Mouse (Mus musculus): ENCODE results near the gene Lman1l. TPM values are rescaled to one million over a fixed set of nuclear protein-coding genes. Genes with fewer than 3 reads are reported as not detected.

The Lman1l gene
- polyA plus RNA-seq, 1 experiment from 2014 or later: not detected

- no peak for ATAC-seq (ENCODE audit: low FRiP score, low read depth)
- WGBS: 64% methylated on average over 3 of the region's 3 CpGs
- Histone ChIP-seq H3K4me1 (peaks cover 8% of the 10 kb centered on the region), H3K27ac (no peak overlapping the region), H3K4me3 (no peak overlapping the region), H3K27me3 (replicated peaks) (peaks cover 22% of the 10 kb centered on the region), H3K4me2 (replicated peaks) (no peak overlapping the region), H3K9ac (no peak overlapping the region), H3K36me3 (no peaks in the 10 kb centered on the region), H3K9me3 (no peaks in the 10 kb centered on the region)
These were observed 10.8 kb downstream of the Lman1l start for GRCm38 (mm10) chr9:57609803-57610202.

GRCm38 (mm10) chr9:57606139-57606851, 14.3 kb downstream of the Lman1l start, which contains the start of gene Cplx3:
Cplx3 (minus strand) TSS chr9:57606281.
- Histone ChIP-seq H3K4me3 (no peak within 1 kb of the TSS), H3K27me3 (replicated peaks) (peaks cover 25% of the 10 kb centered on the region), H3K9ac (no peak within 1 kb of the TSS), H3K4me1 (peaks cover 8% of the 10 kb centered on the region), H3K27ac (no peak within 1 kb of the TSS), H3K9me3 (no peaks in the 10 kb centered on the region), H3K36me3 (no peaks in the 10 kb centered on the region), H3K4me2 (replicated peaks) (peak within 1 kb of the TSS; percentile 41)
- 7% methylated on average over 24 of the region's 24 CpGs for WGBS
- peak; percentile 21; the same call in 1 of the 2 replicates for ATAC-seq (ENCODE audit: low FRiP score, low read depth)

GRCm38 (mm10) chr9:57605503-57605902, 15.1 kb downstream of the Lman1l start:
- no peak overlapping the region for H3K4me3 ChIP-seq
- 29% methylated on average over 9 of the region's 9 CpGs for WGBS
- H3K4me2 ChIP-seq (replicated peaks): no peak overlapping the region
- H3K27ac ChIP-seq: no peak overlapping the region
- ATAC-seq (ENCODE audit: low FRiP score, low read depth): no peak
- H3K9ac ChIP-seq: no peak overlapping the region
- peaks cover 25% of the 10 kb centered on the region for H3K27me3 ChIP-seq (replicated peaks)
- no peaks in the 10 kb centered on the region for H3K36me3 ChIP-seq
- H3K4me1 ChIP-seq: peaks cover 15% of the 10 kb centered on the region
- H3K9me3 ChIP-seq: no peaks in the 10 kb centered on the region

GRCm38 (mm10) chr9:57604875-57605274, 15.7 kb downstream of the Lman1l start:
- ATAC-seq (ENCODE audit: low FRiP score, low read depth): no peak
- 79% methylated on average over 4 of the region's 4 CpGs for WGBS
- H3K9ac ChIP-seq: no peak overlapping the region
- H3K36me3 ChIP-seq: no peaks in the 10 kb centered on the region
- H3K27me3 ChIP-seq (replicated peaks): peaks cover 25% of the 10 kb centered on the region
- no peak overlapping the region for H3K27ac ChIP-seq
- no peak overlapping the region for H3K4me2 ChIP-seq (replicated peaks)
- no peaks in the 10 kb centered on the region for H3K9me3 ChIP-seq
- H3K4me3 ChIP-seq: no peak overlapping the region
- H3K4me1 ChIP-seq: peaks cover 20% of the 10 kb centered on the region

- peaks cover 25% of the 10 kb centered on the region for H3K27me3 ChIP-seq (replicated peaks)
- H3K27ac ChIP-seq: no peak overlapping the region
- 73% methylated on average over 8 of the region's 8 CpGs for WGBS
- H3K9me3 ChIP-seq: no peaks in the 10 kb centered on the region
- no peak for ATAC-seq (ENCODE audit: low FRiP score, low read depth)
- no peak overlapping the region for H3K4me2 ChIP-seq (replicated peaks)
- H3K4me1 ChIP-seq: peaks cover 42% of the 10 kb centered on the region
- no peaks in the 10 kb centered on the region for H3K36me3 ChIP-seq
- H3K4me3 ChIP-seq: no peak overlapping the region
- H3K9ac ChIP-seq: no peak overlapping the region
These were observed 18.5 kb downstream of the Lman1l start for GRCm38 (mm10) chr9:57602098-57602497.

GRCm38 (mm10) chr9:57601353-57601706, 19.2 kb downstream of the Lman1l start:
- Histone ChIP-seq H3K4me2 (replicated peaks) (no peak overlapping the region), H3K4me3 (no peak overlapping the region), H3K4me1 (peaks cover 38% of the 10 kb centered on the region), H3K9ac (no peak overlapping the region), H3K36me3 (no peaks in the 10 kb centered on the region), H3K9me3 (no peaks in the 10 kb centered on the region), H3K27ac (no peak overlapping the region), H3K27me3 (replicated peaks) (peaks cover 19% of the 10 kb centered on the region)
- ATAC-seq (ENCODE audit: low FRiP score, low read depth): no peak
- 77% methylated on average over 2 of the region's 2 CpGs for WGBS

- 6% methylated on average over 3 of the region's 3 CpGs for WGBS
- Histone ChIP-seq H3K27me3 (replicated peaks) (peaks cover 13% of the 10 kb centered on the region), H3K36me3 (no peaks in the 10 kb centered on the region), H3K4me2 (replicated peaks) (no peak overlapping the region), H3K4me1 (peaks cover 34% of the 10 kb centered on the region), H3K4me3 (no peak overlapping the region), H3K27ac (no peak overlapping the region), H3K9ac (no peak overlapping the region), H3K9me3 (no peaks in the 10 kb centered on the region)
- ATAC-seq (ENCODE audit: low FRiP score, low read depth): no peak
These were observed 19.8 kb downstream of the Lman1l start for GRCm38 (mm10) chr9:57600620-57601352.

GRCm38 (mm10) chr9:57598851-57599563, 21.6 kb downstream of the Lman1l start:
- Histone ChIP-seq H3K4me3 (no peak overlapping the region), H3K4me2 (replicated peaks) (no peak overlapping the region), H3K9ac (0 out of 2 replicates have a peak overlapping the region, but pooled peaks have one; percentile 26), H3K9me3 (no peaks in the 10 kb centered on the region), H3K27ac (no peak overlapping the region), H3K27me3 (replicated peaks) (no peaks in the 10 kb centered on the region), H3K36me3 (peaks cover 14% of the 10 kb centered on the region), H3K4me1 (peaks cover 34% of the 10 kb centered on the region)
- ATAC-seq (ENCODE audit: low FRiP score, low read depth): no peak
- WGBS: 59% methylated on average over 8 of the region's 8 CpGs

- H3K4me3 ChIP-seq: no peak overlapping the region
- H3K27ac ChIP-seq: no peak overlapping the region
- H3K9ac ChIP-seq: no peak overlapping the region
- 0 out of 2 replicates have a peak overlapping the region, but pooled peaks have one; percentile 12 for H3K4me2 ChIP-seq (replicated peaks)
- ATAC-seq (ENCODE audit: low FRiP score, low read depth): no peak
- H3K4me1 ChIP-seq: peaks cover 34% of the 10 kb centered on the region
- WGBS: 18% methylated on average over 4 of the region's 4 CpGs
- no peaks in the 10 kb centered on the region for H3K27me3 ChIP-seq (replicated peaks)
- H3K36me3 ChIP-seq: peaks cover 22% of the 10 kb centered on the region
- H3K9me3 ChIP-seq: no peaks in the 10 kb centered on the region
These were observed 22.6 kb downstream of the Lman1l start for GRCm38 (mm10) chr9:57597929-57598382.

GRCm38 (mm10) chr9:57597265-57597664, 23.3 kb downstream of the Lman1l start:
- Histone ChIP-seq H3K4me3 (no peak overlapping the region), H3K27me3 (replicated peaks) (no peaks in the 10 kb centered on the region), H3K9ac (no peak overlapping the region), H3K4me1 (peaks cover 34% of the 10 kb centered on the region), H3K27ac (no peak overlapping the region), H3K9me3 (no peaks in the 10 kb centered on the region), H3K4me2 (replicated peaks) (no peak overlapping the region), H3K36me3 (peaks cover 26% of the 10 kb centered on the region)
- WGBS: 90% methylated on average over 8 of the region's 8 CpGs
- ATAC-seq (ENCODE audit: low FRiP score, low read depth): no peak

- H3K4me1 ChIP-seq: peaks cover 25% of the 10 kb centered on the region
- no peak for ATAC-seq (ENCODE audit: low FRiP score, low read depth)
- H3K4me2 ChIP-seq (replicated peaks): no peak overlapping the region
- no peak overlapping the region for H3K4me3 ChIP-seq
- no peak overlapping the region for H3K27ac ChIP-seq
- H3K36me3 ChIP-seq: peaks cover 30% of the 10 kb centered on the region
- no peaks in the 10 kb centered on the region for H3K27me3 ChIP-seq (replicated peaks)
- 80% methylated on average over 9 of the region's 9 CpGs for WGBS
- H3K9ac ChIP-seq: no peak overlapping the region
- H3K9me3 ChIP-seq: no peaks in the 10 kb centered on the region
These were observed 26.4 kb downstream of the Lman1l start for GRCm38 (mm10) chr9:57594174-57594509.

- Histone ChIP-seq H3K9me3 (no peaks in the 10 kb centered on the region), H3K27ac (no peak overlapping the region), H3K9ac (no peak overlapping the region), H3K4me3 (no peak overlapping the region), H3K4me1 (peaks cover 26% of the 10 kb centered on the region), H3K4me2 (replicated peaks) (no peak overlapping the region), H3K27me3 (replicated peaks) (no peaks in the 10 kb centered on the region), H3K36me3 (peaks cover 30% of the 10 kb centered on the region)
- WGBS: 52% methylated on average over 12 of the region's 12 CpGs
- no peak for ATAC-seq (ENCODE audit: low FRiP score, low read depth)
These were observed 27.0 kb downstream of the Lman1l start for GRCm38 (mm10) chr9:57593454-57594173.
